15 mouse cellular contexts compared by ENCODE assay signal in the genomic region with DNA sequence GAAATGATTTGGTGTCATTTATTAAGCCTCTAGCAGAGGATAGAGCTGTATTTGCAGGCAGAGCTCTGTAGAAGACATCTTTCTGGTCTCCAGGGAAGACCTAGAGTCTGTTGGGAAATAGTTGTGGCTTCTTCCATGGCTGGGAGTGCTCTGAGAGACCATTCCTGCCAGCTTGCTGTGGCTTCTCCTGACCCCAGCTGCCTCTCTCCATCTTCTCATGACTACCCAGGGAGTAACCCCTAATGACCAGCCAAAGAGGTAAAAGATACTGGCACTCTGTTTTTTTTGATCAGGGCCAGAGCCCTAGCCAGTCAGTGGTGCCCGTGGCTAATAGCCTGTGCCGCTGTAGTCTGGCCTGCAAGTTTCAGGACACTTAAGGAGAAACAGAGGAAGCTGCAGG. TPM values are rescaled to one million over a fixed set of nuclear protein-coding genes. Genes with fewer than 3 reads are reported as not detected.
DNase-seq lines count a peak whose midpoint lies in the region; ATAC-seq and TF ChIP-seq lines count a peak whose summit lies in the region.
"Had no signal": no experiment of that assay in that cellular context is flagged by ENCODE, and none has a peak within 500 bp of the region (broad histone marks: within the 10 kb centered on the region; RNA-seq: fewer than 3 reads in every experiment).

No protein-coding gene starts in this region.

- no peaks in the 10 kb centered on the region for H3K36me3 ChIP-seq in heart, embryonic 15.5 days
- H3K36me3 ChIP-seq in lung, postnatal 0 days (ENCODE audit: insufficient read depth, low read length): no peaks in the 10 kb centered on the region
- H3K36me3 ChIP-seq in intestine, postnatal 0 days (ENCODE audit: control insufficient read depth, insufficient read depth): 0 out of 2 replicates have a peak, but pooled peaks cover 2% of the 10 kb centered on the region
- H3K36me3 ChIP-seq in heart, embryonic 11.5 days (ENCODE audit: control insufficient read depth, insufficient read depth, low read length): no peaks in the 10 kb centered on the region
- H3K36me3 ChIP-seq: forebrain, embryonic 10.5 days; hindbrain, embryonic 10.5 days; kidney, embryonic 15.5 days had no signal

- TF ChIP-seq POLR2A in olfactory bulb, adult 2 months (IDR thresholded peaks at IDR 0.05; ENCODE audit: insufficient read depth, low read depth, low read length): no peak

- no peaks in the 10 kb centered on the region for H3K9me3 ChIP-seq in heart, embryonic 15.5 days (replicated peaks)
- no peaks in the 10 kb centered on the region for H3K9me3 ChIP-seq in lung, postnatal 0 days (ENCODE audit: low read length)
- no peaks in the 10 kb centered on the region for H3K9me3 ChIP-seq in intestine, postnatal 0 days (ENCODE audit: control insufficient read depth)
- no peaks in the 10 kb centered on the region for H3K9me3 ChIP-seq in heart, embryonic 11.5 days (replicated peaks; ENCODE audit: control insufficient read depth, low read length)
- H3K9me3 ChIP-seq: forebrain, embryonic 10.5 days; heart, embryonic 12.5 days; hindbrain, embryonic 10.5 days; kidney, embryonic 15.5 days had no signal

- ATAC-seq in heart, embryonic 15.5 days (replicated peaks; ENCODE audit: insufficient number of reproducible peaks, insufficient read depth, low FRiP score, low read depth): no peak
- ATAC-seq in lung, postnatal 0 days: no peak
- no peak for ATAC-seq in intestine, postnatal 0 days
- no peak for ATAC-seq in heart, embryonic 11.5 days (replicated peaks; ENCODE audit: insufficient number of reproducible peaks, low FRiP score, low TSS enrichment)

- H3K4me3 ChIP-seq in heart, embryonic 15.5 days: no peak overlapping the region
- no peak overlapping the region for H3K4me3 ChIP-seq in lung, postnatal 0 days (ENCODE audit: low read depth, low read length)
- H3K4me3 ChIP-seq in intestine, postnatal 0 days (ENCODE audit: low read depth, low read length): no peak overlapping the region
- no peak overlapping the region for H3K4me3 ChIP-seq in olfactory bulb, adult 2 months (ENCODE audit: insufficient read depth, low read depth, low read length)
- H3K4me3 ChIP-seq in heart, embryonic 11.5 days (ENCODE audit: low read depth, low read length): no peak overlapping the region
- H3K4me3 ChIP-seq: forebrain, embryonic 10.5 days; heart, embryonic 12.5 days; hindbrain, embryonic 10.5 days; kidney, embryonic 15.5 days had no signal

- H3K4me1 ChIP-seq in heart, embryonic 15.5 days (replicated peaks): peaks cover 68% of the 10 kb centered on the region
- peaks cover 21% of the 10 kb centered on the region for H3K4me1 ChIP-seq in lung, postnatal 0 days (ENCODE audit: insufficient read depth, low read depth, low read length)
- H3K4me1 ChIP-seq in intestine, postnatal 0 days (replicated peaks; ENCODE audit: control insufficient read depth, insufficient read depth, low read length): no peaks in the 10 kb centered on the region; the same call in 1 of the 2 replicates
- H3K4me1 ChIP-seq in olfactory bulb, adult 2 months (ENCODE audit: control insufficient read depth, insufficient read depth, low read length): peaks cover 47% of the 10 kb centered on the region
- H3K4me1 ChIP-seq in heart, embryonic 11.5 days (ENCODE audit: control insufficient read depth, insufficient read depth, low read length): peaks cover 53% of the 10 kb centered on the region

- no peak for DNase-seq in heart, postnatal 4 days
- no peak for DNase-seq in lung, postnatal 0 days (ENCODE audit: low spot score)
- no peak for DNase-seq in lung, postnatal 25 days (ENCODE audit: low spot score)
- no peak for DNase-seq in frontal cortex, adult 2 months (ENCODE audit: extremely low spot score in 1 of 2, low spot score in 1 of 2)
- DNase-seq: embryo, embryonic 11 days; layer of hippocampus, adult 9-11 months; lung, embryonic 14.5 days had no signal

- H3K27me3 ChIP-seq in heart, embryonic 15.5 days: no peaks in the 10 kb centered on the region
- H3K27me3 ChIP-seq in lung, postnatal 0 days (replicated peaks; ENCODE audit: insufficient read depth, low read length): no peaks in the 10 kb centered on the region
- peaks cover 6% of the 10 kb centered on the region; the same call in 1 of the 2 replicates for H3K27me3 ChIP-seq in intestine, postnatal 0 days (replicated peaks; ENCODE audit: control insufficient read depth, insufficient read depth, low read length)
- H3K27me3 ChIP-seq in heart, embryonic 11.5 days (ENCODE audit: control insufficient read depth, insufficient read depth, low read length): no peaks in the 10 kb centered on the region
- H3K27me3 ChIP-seq: heart, embryonic 12.5 days had no signal

- H3K4me2 ChIP-seq in heart, embryonic 15.5 days: 0 out of 2 replicates have a peak overlapping the region, but pooled peaks have one; percentile 5
- H3K4me2 ChIP-seq in lung, postnatal 0 days (replicated peaks; ENCODE audit: low read depth, low read length): peak overlapping the region; percentile 92; the same call in 1 of the 2 replicates
- H3K4me2 ChIP-seq in intestine, postnatal 0 days (replicated peaks; ENCODE audit: low read depth): 0 out of 2 replicates have a peak overlapping the region, but pooled peaks have one; percentile 18
- no peak overlapping the region for H3K4me2 ChIP-seq in heart, embryonic 11.5 days
- H3K4me2 ChIP-seq: kidney, embryonic 15.5 days; lung, embryonic 14.5 days had no signal

- H3K9ac ChIP-seq in heart, embryonic 15.5 days: no peak overlapping the region
- no peak overlapping the region for H3K9ac ChIP-seq in lung, postnatal 0 days (replicated peaks; ENCODE audit: low read depth)
- no peak overlapping the region for H3K9ac ChIP-seq in intestine, postnatal 0 days (ENCODE audit: low read depth, low read length)
- H3K9ac ChIP-seq in heart, embryonic 11.5 days (ENCODE audit: low read depth, low read length): no peak overlapping the region
- H3K9ac ChIP-seq: heart, embryonic 12.5 days; kidney, embryonic 15.5 days; lung, embryonic 14.5 days had no signal

- no peak for TF ChIP-seq CTCF in lung, postnatal 0 days (IDR thresholded peaks at IDR 0.05)
- no peak for TF ChIP-seq CTCF in intestine, postnatal 0 days (IDR thresholded peaks at IDR 0.05; ENCODE audit: low read depth)
- no peak for TF ChIP-seq CTCF in olfactory bulb, adult 2 months (IDR thresholded peaks at IDR 0.05; ENCODE audit: insufficient read depth, low read depth, low read length)

- H3K27ac ChIP-seq in heart, embryonic 15.5 days: no peak overlapping the region
- H3K27ac ChIP-seq in lung, postnatal 0 days (ENCODE audit: low read length): no peak overlapping the region
- H3K27ac ChIP-seq in intestine, postnatal 0 days (ENCODE audit: low read depth, low read length): no peak overlapping the region
- 0 out of 2 replicates have a peak overlapping the region, but pooled peaks have one; percentile 15 for H3K27ac ChIP-seq in olfactory bulb, adult 2 months (ENCODE audit: insufficient read depth, low read depth, low read length)
- H3K27ac ChIP-seq in heart, embryonic 11.5 days (ENCODE audit: low read depth, low read length): no peak overlapping the region
- H3K27ac ChIP-seq: forebrain, embryonic 10.5 days; hindbrain, embryonic 10.5 days; kidney, embryonic 15.5 days had no signal

- 63% methylated on average over 2 of the region's 2 CpGs for WGBS in heart, embryonic 15.5 days
- 72% methylated on average over 2 of the region's 2 CpGs for WGBS in lung, postnatal 0 days
- 77% methylated on average over 2 of the region's 2 CpGs for WGBS in intestine, postnatal 0 days
- 51% methylated on average over 2 of the region's 2 CpGs for WGBS in olfactory bulb, adult 2 months
- WGBS in heart, embryonic 11.5 days (ENCODE audit: insufficient replicate concordance): 68% methylated on average over 2 of the region's 2 CpGs

- no peak for TF ChIP-seq EP300 in lung, postnatal 0 days (IDR thresholded peaks at IDR 0.05)

RNA-seq across cellular contexts. Expression of a gene that starts 3.3 kb away (rescaled TPM):
- 0.37 and 0.96 TPM in 2 replicates for polyA plus RNA-seq in heart, embryonic 15.5 days (2015; fragmentation: Nextera tagmentation; extraction: Ambion mirVana)
- 10 to 100 TPM in 1 of 2 experiments, 1 to 10 TPM in 1; 9.1 to 12.2 TPM for total RNA-seq in heart, postnatal 4 days (2021)
- polyA plus RNA-seq in lung, postnatal 0 days (2015; fragmentation: Nextera tagmentation; extraction: Ambion mirVana): 1.2 and 1.4 TPM in 2 replicates
- polyA plus RNA-seq in intestine, postnatal 0 days (2015; fragmentation: Nextera tagmentation; extraction: Ambion mirVana): 0.44 TPM in 2 replicates
- polyA plus RNA-seq in olfactory bulb, adult 2 months (2012; ENCODE audit: insufficient read depth, insufficient read length, low replicate concordance, missing spikeins): not detected in 2 replicates
- 45.8 and 51.8 TPM in 2 replicates for polyA plus RNA-seq in frontal cortex, adult 2 months (2012; rRNA removed)
- 0.49 and 0.62 TPM in 2 replicates for polyA plus RNA-seq in heart, embryonic 11.5 days (2014; fragmentation: Nextera tagmentation; extraction: Ambion mirVana)

Comparison
In these comparisons a context has a peak if more than half of its experiments do, and no peak if none do; other contexts are left out.
1. RNA of a gene that starts 3.3 kb away (polyA plus RNA-seq): 45.8 to 51.8 TPM in frontal cortex, adult 2 months; 1.2 to 1.4 TPM in lung, postnatal 0 days, 0.49 to 0.62 TPM in heart, embryonic 11.5 days, 0.44 TPM in intestine, postnatal 0 days, 0.37 to 0.96 TPM in heart, embryonic 15.5 days and not detected in olfactory bulb, adult 2 months; every median in the first group is over 10 times any median in the second.